Mouse (Mus musculus): ENCODE measurements around the gene Slc31a1. TPM values are rescaled to one million over a fixed set of nuclear protein-coding genes. Genes with fewer than 3 reads are reported as not detected.

The Slc31a1 gene
- polyA plus RNA-seq (2014; fragmentation: Nextera tagmentation; extraction: Ambion mirVana) = 48.6 and 56.8 TPM in 2 replicates

DNA sequence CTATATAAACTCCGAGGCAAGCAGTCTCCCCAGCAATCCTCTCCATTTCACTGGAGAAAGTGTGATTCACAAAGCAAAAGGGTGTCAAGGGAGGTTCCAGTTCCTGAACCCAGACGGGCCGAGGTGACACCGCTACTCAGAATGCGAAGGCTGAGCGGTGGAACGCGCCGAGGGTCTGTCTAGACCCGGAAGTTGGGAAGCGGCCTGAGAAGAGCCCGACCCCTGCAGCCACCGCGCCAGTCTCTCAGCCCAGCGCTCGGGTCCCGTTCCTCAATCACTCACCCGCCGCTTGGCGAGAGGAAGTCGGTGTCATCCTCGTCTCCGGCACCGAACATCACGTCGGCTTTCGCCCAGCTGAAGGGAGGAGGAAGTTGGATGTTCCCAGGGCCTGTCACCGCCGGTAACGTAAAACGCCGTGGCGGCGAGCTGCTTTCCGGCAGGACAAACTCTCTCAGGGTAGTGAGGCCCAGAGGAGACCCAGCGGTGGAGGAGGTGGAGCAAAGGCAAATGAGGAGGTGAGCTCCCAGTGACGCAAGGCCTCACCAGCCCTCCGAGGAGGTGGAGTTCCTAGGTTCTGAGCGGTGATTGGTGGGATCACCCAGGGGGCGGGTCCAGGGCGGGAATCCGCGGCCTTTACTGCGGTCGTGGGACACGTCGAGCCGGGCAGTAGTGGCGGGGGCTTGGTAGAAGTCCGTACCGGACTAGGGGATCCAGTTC lies at the start of gene Slc31a1, which contains the start of gene Fkbp15:
Gene Slc31a1 (plus strand): TSS at position 640 of the 717 bp plus-strand sequence.
Gene Fkbp15 (minus strand): TSS at position 461 of the 717 bp plus-strand sequence.
- ATAC-seq (replicated peaks; ENCODE audit: low FRiP score) = peak; percentile 100
- WGBS = under 1% methylated on average over 51 of the region's 51 CpGs
- Histone ChIP-seq H3K4me2 (peak within 1 kb of the TSS; percentile 80), H3K9me3 (ENCODE audit: control insufficient read depth, low read length) (no peaks in the 10 kb centered on the region), H3K4me3 (ENCODE audit: low read depth, low read length) (peak within 1 kb of the TSS; percentile 72), H3K9ac (ENCODE audit: low read depth, low read length) (peak within 1 kb of the TSS; percentile 73), H3K4me1 (replicated peaks; ENCODE audit: control insufficient read depth, insufficient read depth, low read length) (peaks cover 12% of the 10 kb centered on the region), H3K36me3 (ENCODE audit: control insufficient read depth, insufficient read depth, low read length) (no peaks in the 10 kb centered on the region), H3K27me3 (replicated peaks; ENCODE audit: control insufficient read depth, insufficient read depth, low read length) (no peaks in the 10 kb centered on the region), H3K27ac (ENCODE audit: low read depth, low read length) (peak within 1 kb of the TSS; percentile 53)
- peak; percentile 97 for DNase-seq (ENCODE audit: low spot score)

DNA sequence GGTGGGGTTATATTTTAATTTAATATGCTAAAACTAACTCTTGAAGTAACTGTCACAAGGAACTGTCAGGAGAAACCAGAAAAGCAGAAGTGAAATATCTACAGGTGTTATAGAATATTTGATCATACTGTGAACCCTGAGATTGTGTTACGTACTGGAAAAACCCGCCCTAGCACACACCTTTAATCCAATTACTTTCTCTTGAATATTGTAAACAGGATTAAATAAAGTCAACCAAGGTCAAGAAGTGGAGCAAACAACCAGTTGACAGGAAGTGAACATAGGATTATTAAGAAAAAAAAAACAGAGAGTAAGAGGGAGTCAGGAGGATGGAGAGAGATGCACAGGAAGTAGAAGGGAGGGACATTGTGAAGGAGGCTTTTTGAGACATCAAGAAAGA lies 47.7 kb upstream of the Slc31a1 start:
- Histone ChIP-seq H3K4me1 (replicated peaks; ENCODE audit: control insufficient read depth, insufficient read depth, low read length) (no peaks in the 10 kb centered on the region), H3K4me2 (no peak overlapping the region), H3K9ac (ENCODE audit: low read depth, low read length) (no peak overlapping the region), H3K36me3 (ENCODE audit: control insufficient read depth, insufficient read depth, low read length) (peaks cover 19% of the 10 kb centered on the region; the same call in 1 of the 2 replicates), H3K27ac (ENCODE audit: low read depth, low read length) (no peak overlapping the region), H3K27me3 (replicated peaks; ENCODE audit: control insufficient read depth, insufficient read depth, low read length) (no peaks in the 10 kb centered on the region), H3K4me3 (ENCODE audit: low read depth, low read length) (no peak overlapping the region), H3K9me3 (ENCODE audit: control insufficient read depth, low read length) (no peaks in the 10 kb centered on the region)
- ATAC-seq (replicated peaks; ENCODE audit: low FRiP score) (no peak), DNase-seq (ENCODE audit: low spot score) (no peak)
- WGBS = 91% methylated on average over 2 of the region's 2 CpGs

- no peak overlapping the region for H3K4me3 ChIP-seq (ENCODE audit: low read depth, low read length)
- ATAC-seq (replicated peaks; ENCODE audit: low FRiP score) (no peak), DNase-seq (ENCODE audit: low spot score) (no peak)
- 80% methylated on average over 9 of the region's 9 CpGs for WGBS
- no peak overlapping the region for H3K4me2 ChIP-seq
- H3K9ac ChIP-seq (ENCODE audit: low read depth, low read length) = no peak overlapping the region
- no peaks in the 10 kb centered on the region for H3K27me3 ChIP-seq (replicated peaks; ENCODE audit: control insufficient read depth, insufficient read depth, low read length)
- peaks cover 19% of the 10 kb centered on the region; the same call in 1 of the 2 replicates for H3K36me3 ChIP-seq (ENCODE audit: control insufficient read depth, insufficient read depth, low read length)
- H3K27ac ChIP-seq (ENCODE audit: low read depth, low read length) = no peak overlapping the region
- no peaks in the 10 kb centered on the region for H3K4me1 ChIP-seq (replicated peaks; ENCODE audit: control insufficient read depth, insufficient read depth, low read length)
- H3K9me3 ChIP-seq (ENCODE audit: control insufficient read depth, low read length) = no peaks in the 10 kb centered on the region
Measured at GRCm38 (mm10) chr4:62313641-62314211, 46.8 kb upstream of the Slc31a1 start.

DNA sequence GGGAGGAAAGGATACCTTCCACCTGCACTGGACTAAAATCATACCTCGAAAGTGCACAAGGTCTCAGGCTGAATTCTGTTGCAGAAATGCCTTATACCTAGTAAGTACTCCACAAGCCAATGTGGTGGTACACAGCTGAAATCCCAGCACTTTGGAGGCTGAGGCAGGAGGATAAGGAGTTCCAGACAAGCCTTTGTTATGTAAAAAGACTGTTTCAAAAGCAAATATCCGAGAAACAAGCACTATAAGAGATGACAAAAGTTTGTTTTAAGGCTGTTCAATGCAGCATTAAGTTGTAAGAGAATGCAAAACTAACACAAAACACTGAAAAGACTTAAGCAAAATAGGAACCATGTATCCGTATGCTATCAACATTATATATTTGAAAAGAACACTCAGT lies 46.0 kb upstream of the Slc31a1 start:
- Histone ChIP-seq H3K4me1 (replicated peaks; ENCODE audit: control insufficient read depth, insufficient read depth, low read length) (no peaks in the 10 kb centered on the region), H3K36me3 (ENCODE audit: control insufficient read depth, insufficient read depth, low read length) (peaks cover 22% of the 10 kb centered on the region; the same call in 1 of the 2 replicates), H3K9me3 (ENCODE audit: control insufficient read depth, low read length) (no peaks in the 10 kb centered on the region), H3K27me3 (replicated peaks; ENCODE audit: control insufficient read depth, insufficient read depth, low read length) (no peaks in the 10 kb centered on the region), H3K4me2 (no peak overlapping the region), H3K9ac (ENCODE audit: low read depth, low read length) (no peak overlapping the region), H3K27ac (ENCODE audit: low read depth, low read length) (no peak overlapping the region), H3K4me3 (ENCODE audit: low read depth, low read length) (no peak overlapping the region)
- DNase-seq (ENCODE audit: low spot score) = no peak
- WGBS = 88% methylated on average over 3 of the region's 3 CpGs
- ATAC-seq (replicated peaks; ENCODE audit: low FRiP score) = no peak

- ATAC-seq (replicated peaks; ENCODE audit: low FRiP score) = no peak
Measured at GRCm38 (mm10) chr4:62316456-62316855, 44.1 kb upstream of the Slc31a1 start.

GRCm38 (mm10) chr4:62318294-62318693 lies 42.2 kb upstream of the Slc31a1 start:
- H3K4me3 ChIP-seq (ENCODE audit: low read depth, low read length) = no peak overlapping the region
- ATAC-seq (replicated peaks; ENCODE audit: low FRiP score) (no peak), DNase-seq (ENCODE audit: low spot score) (no peak)
- H3K9me3 ChIP-seq (ENCODE audit: control insufficient read depth, low read length) = no peaks in the 10 kb centered on the region
- no peak overlapping the region for H3K4me2 ChIP-seq
- H3K27me3 ChIP-seq (replicated peaks; ENCODE audit: control insufficient read depth, insufficient read depth, low read length) = no peaks in the 10 kb centered on the region
- WGBS = 69% methylated on average over 1 of the region's 1 CpGs
- no peaks in the 10 kb centered on the region for H3K4me1 ChIP-seq (replicated peaks; ENCODE audit: control insufficient read depth, insufficient read depth, low read length)
- H3K27ac ChIP-seq (ENCODE audit: low read depth, low read length) = no peak overlapping the region
- peaks cover 27% of the 10 kb centered on the region for H3K36me3 ChIP-seq (ENCODE audit: control insufficient read depth, insufficient read depth, low read length)
- no peak overlapping the region for H3K9ac ChIP-seq (ENCODE audit: low read depth, low read length)

More at GRCm38 (mm10) chr4:62316456-62316855, 44.1 kb upstream of the Slc31a1 start:
- Histone ChIP-seq H3K27ac (ENCODE audit: low read depth, low read length) (no peak overlapping the region), H3K27me3 (replicated peaks; ENCODE audit: control insufficient read depth, insufficient read depth, low read length) (no peaks in the 10 kb centered on the region), H3K9ac (ENCODE audit: low read depth, low read length) (no peak overlapping the region), H3K4me1 (replicated peaks; ENCODE audit: control insufficient read depth, insufficient read depth, low read length) (no peaks in the 10 kb centered on the region), H3K4me3 (ENCODE audit: low read depth, low read length) (no peak overlapping the region), H3K36me3 (ENCODE audit: control insufficient read depth, insufficient read depth, low read length) (peaks cover 23% of the 10 kb centered on the region), H3K4me2 (no peak overlapping the region), H3K9me3 (ENCODE audit: control insufficient read depth, low read length) (no peaks in the 10 kb centered on the region)
- WGBS = 84% methylated on average over 2 of the region's 2 CpGs
- DNase-seq (ENCODE audit: low spot score) = no peak

GRCm38 (mm10) chr4:62322684-62323083 lies 37.8 kb upstream of the Slc31a1 start:
- DNase-seq (ENCODE audit: low spot score) = no peak
- H3K9ac ChIP-seq (ENCODE audit: low read depth, low read length) = no peak overlapping the region

GRCm38 (mm10) chr4:62326111-62326510 lies 34.4 kb upstream of the Slc31a1 start:
- no peaks in the 10 kb centered on the region for H3K9me3 ChIP-seq (ENCODE audit: control insufficient read depth, low read length)
- no peak overlapping the region for H3K27ac ChIP-seq (ENCODE audit: low read depth, low read length)
- DNase-seq (ENCODE audit: low spot score) = no peak
- H3K27me3 ChIP-seq (replicated peaks; ENCODE audit: control insufficient read depth, insufficient read depth, low read length) = no peaks in the 10 kb centered on the region
- no peak overlapping the region for H3K4me3 ChIP-seq (ENCODE audit: low read depth, low read length)
- H3K4me2 ChIP-seq = no peak overlapping the region
- H3K4me1 ChIP-seq (replicated peaks; ENCODE audit: control insufficient read depth, insufficient read depth, low read length) = peaks cover 15% of the 10 kb centered on the region
- H3K36me3 ChIP-seq (ENCODE audit: control insufficient read depth, insufficient read depth, low read length) = peaks cover 29% of the 10 kb centered on the region
- H3K9ac ChIP-seq (ENCODE audit: low read depth, low read length) = no peak overlapping the region
- ATAC-seq (replicated peaks; ENCODE audit: low FRiP score) = no peak

More at GRCm38 (mm10) chr4:62322684-62323083, 37.8 kb upstream of the Slc31a1 start:
- Histone ChIP-seq H3K27ac (ENCODE audit: low read depth, low read length) (no peak overlapping the region), H3K4me3 (ENCODE audit: low read depth, low read length) (no peak overlapping the region), H3K27me3 (replicated peaks; ENCODE audit: control insufficient read depth, insufficient read depth, low read length) (no peaks in the 10 kb centered on the region), H3K9me3 (ENCODE audit: control insufficient read depth, low read length) (no peaks in the 10 kb centered on the region), H3K36me3 (ENCODE audit: control insufficient read depth, insufficient read depth, low read length) (peaks cover 35% of the 10 kb centered on the region), H3K4me1 (replicated peaks; ENCODE audit: control insufficient read depth, insufficient read depth, low read length) (no peaks in the 10 kb centered on the region), H3K4me2 (no peak overlapping the region)
- ATAC-seq (replicated peaks; ENCODE audit: low FRiP score) = no peak; the same call in 1 of the 2 replicates
- WGBS = 56% methylated on average over 3 of the region's 3 CpGs
